10 mouse cellular contexts compared by ENCODE assay signal in genomic region chr5:33228428-33228827, GRCm38 (mm10). TPM values are rescaled to one million over a fixed set of nuclear protein-coding genes. Genes with fewer than 3 reads are reported as not detected.
DNase-seq lines count a peak whose midpoint lies in the region; ATAC-seq and TF ChIP-seq lines count a peak whose summit lies in the region.
"Had no signal": no experiment of that assay in that cellular context is flagged by ENCODE, and none has a peak within 500 bp of the region (broad histone marks: within the 10 kb centered on the region; RNA-seq: fewer than 3 reads in every experiment).

No protein-coding gene starts in this region.

- no peaks in the 10 kb centered on the region for H3K36me3 ChIP-seq in hindbrain, embryonic 10.5 days
- H3K36me3 ChIP-seq in hindbrain, embryonic 12.5 days, result no peaks in the 10 kb centered on the region
- no peaks in the 10 kb centered on the region for H3K36me3 ChIP-seq in intestine, postnatal 0 days (ENCODE audit: control insufficient read depth, insufficient read depth)
- H3K36me3 ChIP-seq: liver, embryonic 13.5 days had no signal

- no peak overlapping the region for H3K9ac ChIP-seq in hindbrain, embryonic 12.5 days
- H3K9ac ChIP-seq in intestine, postnatal 0 days (ENCODE audit: low read depth, low read length), result no peak overlapping the region
- H3K9ac ChIP-seq: liver, embryonic 13.5 days had no signal

- no peaks in the 10 kb centered on the region for H3K27me3 ChIP-seq in hindbrain, embryonic 10.5 days (ENCODE audit: insufficient read depth, poor library complexity, severe bottlenecking)
- H3K27me3 ChIP-seq in hindbrain, embryonic 12.5 days, result no peaks in the 10 kb centered on the region
- no peaks in the 10 kb centered on the region for H3K27me3 ChIP-seq in intestine, postnatal 0 days (replicated peaks; ENCODE audit: control insufficient read depth, insufficient read depth, low read length)

- peaks cover 12% of the 10 kb centered on the region for H3K4me1 ChIP-seq in hindbrain, embryonic 10.5 days (replicated peaks)
- H3K4me1 ChIP-seq in hindbrain, embryonic 12.5 days, result 0 out of 2 replicates have a peak, but pooled peaks cover 2% of the 10 kb centered on the region
- H3K4me1 ChIP-seq in intestine, postnatal 0 days (replicated peaks; ENCODE audit: control insufficient read depth, insufficient read depth, low read length), result no peaks in the 10 kb centered on the region

- DNase-seq in hindbrain, embryonic 10.5 days (ENCODE audit: low spot score), result no peak
- peak; percentile 83 for DNase-seq in NIH3T3 (ENCODE audit: low read depth)
- peak; percentile 67 for DNase-seq in gastrocnemius, postnatal 10 days
- peak; percentile 44 for DNase-seq in retina, adult 2 months (ENCODE audit: low read depth, low spot score)
- DNase-seq in B cell, adult 2 months, result no peak
- no peak for DNase-seq in testis, postnatal 10 days (ENCODE audit: low spot score)
- DNase-seq: liver, embryonic 13.5 days had no signal

- peak overlapping the region; percentile 60; the same call in 1 of the 2 replicates for H3K27ac ChIP-seq in hindbrain, embryonic 10.5 days
- H3K27ac ChIP-seq in hindbrain, embryonic 12.5 days, result no peak overlapping the region
- peak overlapping the region; percentile 46 for H3K27ac ChIP-seq in intestine, postnatal 0 days (ENCODE audit: low read depth, low read length)
- H3K27ac ChIP-seq: liver, embryonic 13.5 days had no signal

- H3K9me3 ChIP-seq in hindbrain, embryonic 10.5 days, result no peaks in the 10 kb centered on the region
- H3K9me3 ChIP-seq in hindbrain, embryonic 12.5 days (replicated peaks), result no peaks in the 10 kb centered on the region
- H3K9me3 ChIP-seq in intestine, postnatal 0 days (ENCODE audit: control insufficient read depth), result no peaks in the 10 kb centered on the region
- H3K9me3 ChIP-seq: liver, embryonic 13.5 days had no signal

- no peak overlapping the region for H3K4me2 ChIP-seq in hindbrain, embryonic 12.5 days (replicated peaks)
- no peak overlapping the region for H3K4me2 ChIP-seq in intestine, postnatal 0 days (replicated peaks; ENCODE audit: low read depth)
- H3K4me2 ChIP-seq: liver, embryonic 13.5 days had no signal

- no peak overlapping the region for H3K4me3 ChIP-seq in hindbrain, embryonic 10.5 days
- H3K4me3 ChIP-seq in hindbrain, embryonic 12.5 days, result no peak overlapping the region
- no peak overlapping the region for H3K4me3 ChIP-seq in intestine, postnatal 0 days (ENCODE audit: low read depth, low read length)
- H3K4me3 ChIP-seq: liver, embryonic 13.5 days had no signal

- no peak for TF ChIP-seq CTCF in intestine, postnatal 0 days (IDR thresholded peaks at IDR 0.05; ENCODE audit: low read depth)

- WGBS in hindbrain, embryonic 10.5 days, result 77% methylated on average over 5 of the region's 5 CpGs
- WGBS in hindbrain, embryonic 12.5 days, result 60% methylated on average over 5 of the region's 5 CpGs
- 57% methylated on average over 5 of the region's 5 CpGs for WGBS in intestine, postnatal 0 days

- ATAC-seq in hindbrain, embryonic 12.5 days (ENCODE audit: low FRiP score), result no peak
- ATAC-seq in intestine, postnatal 0 days, result no peak; the same call in 1 of the 2 replicates

RNA-seq across cellular contexts. Expression of gene Spon2, which starts 10.2 kb away (rescaled TPM):
- 3.1 and 4.6 TPM in 2 replicates for polyA plus RNA-seq in hindbrain, embryonic 10.5 days (2016; fragmentation: Nextera tagmentation; extraction: Ambion mirVana)
- polyA plus RNA-seq in hindbrain, embryonic 12.5 days (2016; fragmentation: Nextera tagmentation; extraction: Ambion mirVana), result 3.3 and 3.7 TPM in 2 replicates
- 10 to 100 TPM; 10.7 to 19.1 TPM for total RNA-seq in gastrocnemius, postnatal 10 days (2021)
- 43.0 and 45.4 TPM in 2 replicates for polyA plus RNA-seq in intestine, postnatal 0 days (2015; fragmentation: Nextera tagmentation; extraction: Ambion mirVana)
- total RNA-seq: CH12.LX had no signal

RNA-seq across cellular contexts. Expression of gene Ctbp1, which starts 46.4 kb away (rescaled TPM):
- 466 and 504 TPM in 2 replicates for polyA plus RNA-seq in hindbrain, embryonic 10.5 days (2016; fragmentation: Nextera tagmentation; extraction: Ambion mirVana)
- 508 and 530 TPM in 2 replicates for polyA plus RNA-seq in hindbrain, embryonic 12.5 days (2016; fragmentation: Nextera tagmentation; extraction: Ambion mirVana)
- total RNA-seq in gastrocnemius, postnatal 10 days (2021), result 100 to 1,000 TPM; 206 to 216 TPM
- polyA plus RNA-seq in intestine, postnatal 0 days (2015; fragmentation: Nextera tagmentation; extraction: Ambion mirVana), result 139 and 141 TPM in 2 replicates

Comparison
In these comparisons a context has a peak if more than half of its experiments do, and no peak if none do; other contexts are left out.
1. DNase-seq: peak in NIH3T3 (single experiment), gastrocnemius, postnatal 10 days (single experiment) and retina, adult 2 months (single experiment); none in hindbrain, embryonic 10.5 days (single experiment), B cell, adult 2 months (0 of 2) and testis, postnatal 10 days (single experiment).